Mouse (Mus musculus) bone marrow macrophage, adult 2 months (primary cell): ENCODE data around the gene Rnf32.

ENCODE experiments used
- CTCF ChIP-seq: IDR thresholded peaks from 2 replicates; pipeline ENCODE4 v1.5.1; 2012; ENCODE audit warnings: low read depth, mild to moderate bottlenecking, low read length, moderate library complexity
- POLR2A ChIP-seq: IDR thresholded peaks from 2 replicates; pipeline ENCODE4 v1.6.1; 2012; ENCODE audit warnings: mild to moderate bottlenecking, low read depth, low read length, borderline replicate concordance

DNA sequence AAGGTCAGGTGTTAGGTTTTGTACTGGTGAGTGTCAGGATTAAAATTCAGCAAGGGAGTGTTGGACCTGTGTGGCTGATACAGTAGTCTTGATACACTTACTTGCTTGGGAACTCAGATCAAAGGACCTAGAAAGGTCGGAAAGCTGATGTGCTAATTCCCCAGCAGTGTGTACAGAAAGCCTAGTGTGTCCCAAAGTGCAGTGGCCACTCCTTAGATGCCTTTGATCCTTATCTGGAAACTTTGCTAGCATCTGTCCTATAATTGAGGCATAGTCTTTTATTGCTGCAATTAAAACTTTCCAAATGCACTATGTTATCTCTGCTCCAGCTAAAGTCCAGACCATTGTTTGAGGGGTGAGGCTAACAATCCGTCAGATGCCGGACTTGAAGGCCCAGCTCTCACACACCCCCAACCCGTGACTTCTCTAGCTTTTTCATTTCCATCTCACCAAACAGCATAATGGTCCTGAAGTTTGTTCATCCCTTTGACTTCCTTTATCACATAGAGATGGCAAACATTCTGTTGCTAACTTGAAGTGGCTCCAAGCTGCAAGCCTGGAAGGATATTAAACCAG, 16.3 kb downstream of the Rnf32 start:
- TF ChIP-seq CTCF (no peak), POLR2A (no peak)
